Mouse (Mus musculus) lung, embryonic 15.5 days (tissue): Measurements from ENCODE around the gene Dok7. TPM values are rescaled to one million over a fixed set of nuclear protein-coding genes. Genes with fewer than 3 reads are reported as not detected.
A peak's percentile ranks its signal among the peaks of the same experiment; 100 is the strongest.

Experiments
- ATAC-seq: fragments of 200-750 bp; cut with Nextera tagmentation; 2 replicates; pipeline ENCODE4 v1.8.0; 2017; ENCODE audit warnings: moderate number of reproducible peaks, borderline replicate concordance; ENCODE audit not compliant: low FRiP score, low TSS enrichment; ENCODE audit errors: extremely low read depth
- H3K27ac ChIP-seq: fragments of 300-500 bp; sonication (generic); 2 replicates; pipeline ENCODE4 v1.5.1; 2015; ENCODE audit warnings: moderate library complexity, mild to moderate bottlenecking, inconsistent platforms
- H3K27me3 ChIP-seq: fragments of 300-500 bp; sonication (generic); 2 replicates; pipeline ENCODE4 v1.6.1; 2015; ENCODE audit warnings: inconsistent platforms
- H3K36me3 ChIP-seq: fragments of 300-500 bp; sonication (generic); 2 replicates; pipeline ENCODE4 v1.6.1; 2015; ENCODE audit warnings: inconsistent platforms
- H3K4me1 ChIP-seq: fragments of 300-500 bp; sonication (generic); 2 replicates; pipeline ENCODE4 v1.6.1; 2015; ENCODE audit warnings: inconsistent platforms
- H3K4me2 ChIP-seq: fragments of 300-500 bp; sonication (generic); 2 replicates; pipeline ENCODE4 v1.6.1; 2015; ENCODE audit warnings: inconsistent platforms, mild to moderate bottlenecking, moderate library complexity
- H3K4me3 ChIP-seq: fragments of 300-500 bp; sonication (generic); 2 replicates; pipeline ENCODE4 v1.5.1; 2015; ENCODE audit warnings: mild to moderate bottlenecking, inconsistent platforms
- H3K9ac ChIP-seq: fragments of 300-500 bp; sonication (generic); 2 replicates; pipeline ENCODE4 v1.6.1; 2015; ENCODE audit warnings: inconsistent platforms
- H3K9me3 ChIP-seq: fragments of 300-500 bp; sonication (generic); 2 replicates; pipeline ENCODE4 v1.6.1; 2016; ENCODE audit warnings: inconsistent platforms
- WGBS: fragments of 180-500 bp; shearing (Covaris S2); methylation state at CpG from one replicate; pipeline ENCODE4 v1.1.7; 2015; 5-methylcytosine and 5-hydroxymethylcytosine counted together
- polyA plus RNA-seq: library from polyadenylated mRNA; unstranded; fragments of >200 nt; fragmentation: Nextera tagmentation; extraction: Ambion mirVana; gene quantifications from 2 replicates; pipeline ENCODE4 v1.2.1, GENCODE M21; 2015

Dok7 gene
- 1.6 and 2.6 TPM in 2 replicates for polyA plus RNA-seq

DNA sequence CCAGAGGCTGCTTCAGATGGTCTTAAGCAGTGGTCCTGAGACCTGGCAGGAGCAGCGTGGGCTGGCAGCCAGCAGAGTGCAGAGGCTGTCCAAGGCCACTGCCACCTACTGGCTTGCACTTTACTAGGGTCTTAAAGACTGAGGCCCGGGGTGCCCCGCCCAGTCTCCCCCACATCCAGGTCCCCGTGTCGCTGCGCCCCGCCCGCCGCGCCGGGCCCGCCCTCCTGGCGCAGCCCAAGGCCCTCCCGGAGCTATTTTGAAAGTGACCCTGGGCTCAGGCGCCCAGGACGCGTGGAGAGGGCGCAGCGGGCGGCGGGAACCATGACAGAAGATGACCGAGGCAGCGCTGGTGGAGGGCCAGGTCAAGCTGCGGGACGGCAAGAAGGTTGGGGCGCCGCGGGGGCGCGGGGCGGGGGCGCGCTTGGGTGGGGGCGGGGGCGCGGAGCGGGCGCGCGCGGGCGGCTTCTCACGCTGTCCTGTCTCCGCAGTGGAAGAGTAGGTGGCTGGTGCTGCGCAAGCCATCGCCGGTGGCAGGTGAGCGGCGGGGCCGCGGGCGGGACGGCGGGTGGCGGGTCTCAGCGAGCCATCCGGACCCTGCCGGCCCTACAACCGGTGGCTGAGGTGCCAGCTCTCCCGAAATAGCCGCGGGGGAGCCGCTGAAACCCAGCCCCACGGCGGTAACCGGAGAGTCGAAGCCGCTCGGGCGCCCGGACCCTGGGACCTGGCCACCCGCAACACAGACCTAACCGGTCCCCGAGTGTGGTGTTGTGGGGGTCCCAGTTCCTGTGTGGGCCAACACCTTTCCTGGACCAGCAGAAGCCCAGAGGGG is at the start of gene Dok7:
TSS of gene Dok7 (plus strand) at position 163 of the 829 bp plus-strand sequence.
- no peaks in the 10 kb centered on the region for H3K36me3 ChIP-seq
- H3K9ac ChIP-seq = peak within 1 kb of the TSS; percentile 50
- peak within 1 kb of the TSS; percentile 56 for H3K4me3 ChIP-seq
- no peak within 1 kb of the TSS for H3K27ac ChIP-seq
- no peaks in the 10 kb centered on the region for H3K9me3 ChIP-seq
- peaks cover 29% of the 10 kb centered on the region for H3K27me3 ChIP-seq
- peak within 1 kb of the TSS; percentile 96 for H3K4me2 ChIP-seq
- under 1% methylated on average over 64 of the region's 74 CpGs for WGBS
- H3K4me1 ChIP-seq = peaks cover 18% of the 10 kb centered on the region
- peak; percentile 78 for ATAC-seq

GRCm38 (mm10) chr5:35009163-35009562 is 47.4 kb upstream of the Dok7 start:
- Histone ChIP-seq H3K4me3 (no peak overlapping the region), H3K4me2 (no peak overlapping the region), H3K4me1 (no peaks in the 10 kb centered on the region), H3K27ac (no peak overlapping the region), H3K9me3 (no peaks in the 10 kb centered on the region), H3K36me3 (0 out of 2 replicates have a peak, but pooled peaks cover 3% of the 10 kb centered on the region), H3K27me3 (no peaks in the 10 kb centered on the region), H3K9ac (no peak overlapping the region)
- 91% methylated on average over 4 of the region's 4 CpGs for WGBS
- ATAC-seq = no peak

- Histone ChIP-seq H3K4me2 (no peak overlapping the region), H3K27me3 (no peaks in the 10 kb centered on the region), H3K4me1 (no peaks in the 10 kb centered on the region), H3K9me3 (no peaks in the 10 kb centered on the region), H3K36me3 (0 out of 2 replicates have a peak, but pooled peaks cover under 1% of the 10 kb centered on the region), H3K27ac (no peak overlapping the region), H3K9ac (no peak overlapping the region), H3K4me3 (no peak overlapping the region)
- WGBS = 56% methylated on average over 5 of the region's 5 CpGs
- no peak for ATAC-seq
Observed at GRCm38 (mm10) chr5:35010656-35011055, 45.9 kb upstream of the Dok7 start.

- no peak for ATAC-seq
- Histone ChIP-seq H3K36me3 (no peaks in the 10 kb centered on the region), H3K9me3 (no peaks in the 10 kb centered on the region), H3K27me3 (no peaks in the 10 kb centered on the region), H3K4me1 (no peaks in the 10 kb centered on the region), H3K9ac (no peak overlapping the region), H3K27ac (no peak overlapping the region), H3K4me3 (no peak overlapping the region), H3K4me2 (no peak overlapping the region)
- WGBS = 87% methylated on average over 6 of the region's 6 CpGs
Observed at GRCm38 (mm10) chr5:35011156-35011923, 45.2 kb upstream of the Dok7 start.

DNA sequence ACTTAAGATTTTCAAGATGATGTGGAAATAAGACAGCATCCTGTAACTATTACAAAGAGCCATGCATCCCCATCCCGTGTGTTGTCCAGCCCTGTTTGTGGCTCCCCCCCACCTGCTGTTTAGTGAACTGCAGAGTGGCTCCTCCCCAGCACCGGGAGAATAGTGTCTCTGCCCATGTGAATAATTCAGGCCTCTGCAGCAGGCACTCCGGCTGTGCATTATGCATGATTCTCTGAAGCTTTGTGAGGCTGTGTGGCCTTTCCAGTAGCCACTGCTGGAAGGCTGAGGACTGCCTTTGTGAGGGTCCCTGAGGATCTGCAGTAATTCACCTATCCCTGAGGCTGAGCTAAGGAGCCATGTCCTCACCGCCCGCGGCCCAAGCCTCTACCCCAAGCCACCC is 42.5 kb upstream of the Dok7 start:
- ATAC-seq = no peak
- Histone ChIP-seq H3K9ac (no peak overlapping the region), H3K27ac (no peak overlapping the region), H3K4me3 (no peak overlapping the region), H3K4me1 (0 out of 2 replicates have a peak, but pooled peaks cover 2% of the 10 kb centered on the region), H3K36me3 (no peaks in the 10 kb centered on the region), H3K4me2 (no peak overlapping the region), H3K27me3 (no peaks in the 10 kb centered on the region), H3K9me3 (no peaks in the 10 kb centered on the region)
- 81% methylated on average over 6 of the region's 6 CpGs for WGBS

GRCm38 (mm10) chr5:35019673-35020300 is 36.8 kb upstream of the Dok7 start:
- Histone ChIP-seq H3K27me3 (no peaks in the 10 kb centered on the region), H3K9me3 (no peaks in the 10 kb centered on the region), H3K27ac (peak overlapping the region; percentile 89), H3K36me3 (peaks cover 19% of the 10 kb centered on the region; the same call in 1 of the 2 replicates), H3K4me1 (peaks cover 24% of the 10 kb centered on the region), H3K4me3 (no peak overlapping the region), H3K4me2 (no peak overlapping the region), H3K9ac (no peak overlapping the region)
- 50% methylated on average over 9 of the region's 9 CpGs for WGBS
- ATAC-seq = no peak

DNA sequence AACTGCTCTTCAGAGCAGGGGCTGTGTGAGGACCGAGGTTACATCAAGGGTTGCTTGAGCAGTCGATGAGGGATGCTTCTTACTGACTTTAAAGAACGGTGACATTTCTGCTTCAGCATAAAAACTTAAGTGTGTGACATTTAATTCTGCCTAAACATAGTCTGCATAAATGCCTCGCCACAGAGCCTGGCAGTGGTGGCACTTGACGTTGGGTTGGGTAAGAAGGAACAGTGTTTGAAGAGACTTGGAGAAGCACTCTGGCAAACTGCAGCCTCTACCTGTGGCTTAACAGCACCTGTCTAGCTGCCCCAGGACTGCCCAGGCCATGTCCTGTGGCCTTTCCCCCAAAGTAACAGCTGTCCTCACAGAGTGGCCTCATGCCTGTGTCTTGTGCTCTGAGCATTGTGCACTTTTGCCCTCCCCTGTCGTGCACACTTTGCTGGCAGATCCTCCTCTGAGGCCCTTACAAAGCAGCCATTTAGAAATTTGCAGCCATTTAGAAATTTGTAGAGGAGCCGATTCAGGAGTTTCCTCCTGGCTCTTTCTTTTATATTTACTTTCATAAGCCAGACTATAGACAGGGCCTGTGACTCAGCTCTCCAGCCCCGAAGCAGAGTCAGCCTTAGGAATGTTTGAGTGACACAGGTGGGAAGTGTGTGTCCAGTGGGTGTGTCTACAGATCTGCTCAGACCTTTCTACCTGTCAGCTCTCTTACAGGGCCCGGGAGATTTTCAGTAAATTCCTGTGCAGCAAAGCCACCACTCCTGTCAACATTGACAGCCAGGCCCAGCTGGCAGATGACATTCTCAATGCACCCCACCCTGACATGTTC is 35.9 kb upstream of the Dok7 start:
- Histone ChIP-seq H3K9me3 (no peaks in the 10 kb centered on the region), H3K4me3 (no peak overlapping the region), H3K4me2 (no peak overlapping the region), H3K27me3 (no peaks in the 10 kb centered on the region), H3K9ac (no peak overlapping the region), H3K36me3 (peaks cover 19% of the 10 kb centered on the region; the same call in 1 of the 2 replicates), H3K27ac (peak overlapping the region; percentile 89), H3K4me1 (peaks cover 24% of the 10 kb centered on the region)
- 59% methylated on average over 9 of the region's 9 CpGs for WGBS
- peak; percentile 44 for ATAC-seq

DNA sequence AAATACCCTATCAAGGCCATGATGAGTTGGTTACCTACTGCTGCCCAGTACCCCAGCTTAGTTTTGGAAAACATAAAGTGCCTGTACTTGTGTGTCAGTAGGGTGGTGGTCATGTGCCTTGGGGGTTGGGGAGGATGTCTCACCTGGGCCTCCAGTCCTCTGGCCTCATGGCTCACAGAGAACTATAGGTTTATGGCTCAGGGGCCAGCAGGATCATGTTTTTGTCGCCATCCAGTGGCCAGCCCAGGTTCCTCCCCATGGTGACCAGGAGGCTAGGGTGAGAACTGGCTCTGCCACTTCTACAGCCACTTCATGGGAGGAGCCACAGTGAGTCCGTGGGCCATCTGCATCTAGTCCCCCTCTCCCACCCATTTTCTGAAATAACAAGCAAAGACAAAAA is 31.6 kb upstream of the Dok7 start:
- 19% methylated on average over 2 of the region's 2 CpGs for WGBS
- Histone ChIP-seq H3K4me1 (peaks cover 14% of the 10 kb centered on the region), H3K27me3 (no peaks in the 10 kb centered on the region), H3K9me3 (no peaks in the 10 kb centered on the region), H3K9ac (no peak overlapping the region), H3K4me2 (no peak overlapping the region), H3K27ac (no peak overlapping the region), H3K36me3 (peaks cover 59% of the 10 kb centered on the region), H3K4me3 (no peak overlapping the region)
- ATAC-seq = 0 out of 2 replicates have a peak, but pooled peaks have one; percentile 51

GRCm38 (mm10) chr5:35029303-35029702 is 27.3 kb upstream of the Dok7 start:
- Histone ChIP-seq H3K4me1 (no peaks in the 10 kb centered on the region), H3K36me3 (peaks cover 62% of the 10 kb centered on the region)

DNA sequence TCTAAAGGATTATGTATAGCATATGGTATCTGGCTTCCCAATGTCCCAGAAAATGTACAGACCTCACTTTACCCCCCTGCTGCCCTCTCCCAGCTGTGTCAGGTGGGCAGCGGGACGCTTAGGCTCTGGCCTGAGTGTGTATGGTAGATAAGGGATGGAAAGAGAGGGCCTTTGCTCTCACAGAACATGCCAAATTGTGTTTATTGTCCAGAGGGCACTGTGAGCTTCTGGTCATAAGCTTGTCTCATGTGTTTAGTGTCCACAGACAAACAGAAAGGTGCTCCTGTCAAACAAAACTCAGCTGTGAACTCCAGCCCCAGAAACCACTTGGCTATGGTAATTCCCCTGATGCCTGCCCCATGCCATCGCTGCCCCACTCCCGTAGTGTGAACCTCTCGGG is 26.8 kb upstream of the Dok7 start:
- no peak overlapping the region for H3K4me2 ChIP-seq
- H3K4me3 ChIP-seq = no peak overlapping the region
- no peak overlapping the region for H3K27ac ChIP-seq
- H3K27me3 ChIP-seq = no peaks in the 10 kb centered on the region
- whole genome bisulfite sequencing = 78% methylated on average over 5 of the region's 5 CpGs
- no peaks in the 10 kb centered on the region for H3K4me1 ChIP-seq
- peaks cover 62% of the 10 kb centered on the region for H3K36me3 ChIP-seq
- H3K9ac ChIP-seq = no peak overlapping the region
- no peak for ATAC-seq
- H3K9me3 ChIP-seq = no peaks in the 10 kb centered on the region

More at GRCm38 (mm10) chr5:35029303-35029702, 27.3 kb upstream of the Dok7 start:
- ATAC-seq = no peak
- no peaks in the 10 kb centered on the region for H3K9me3 ChIP-seq
- no peaks in the 10 kb centered on the region for H3K27me3 ChIP-seq
- H3K27ac ChIP-seq = no peak overlapping the region
- H3K4me2 ChIP-seq = no peak overlapping the region
- H3K9ac ChIP-seq = no peak overlapping the region
- no peak overlapping the region for H3K4me3 ChIP-seq
- 100% methylated on average over 1 of the region's 1 CpGs for WGBS

GRCm38 (mm10) chr5:35033068-35033467 is 23.5 kb upstream of the Dok7 start:
- 73% methylated on average over 5 of the region's 5 CpGs for WGBS
- no peaks in the 10 kb centered on the region for H3K9me3 ChIP-seq
- H3K36me3 ChIP-seq = peaks cover 40% of the 10 kb centered on the region
- no peak for ATAC-seq
- no peak overlapping the region for H3K4me2 ChIP-seq
- no peak overlapping the region for H3K9ac ChIP-seq
- H3K27me3 ChIP-seq = no peaks in the 10 kb centered on the region
- no peak overlapping the region for H3K27ac ChIP-seq
- H3K4me1 ChIP-seq = no peaks in the 10 kb centered on the region
- H3K4me3 ChIP-seq = no peak overlapping the region
